Mouse (Mus musculus): ENCODE results near the gene Brsk1.

- TF ChIP-seq CTCF (IDR thresholded peaks at IDR 0.05; ENCODE audit: insufficient read depth, low read length) (no peak), POLR2A (IDR thresholded peaks at IDR 0.05; ENCODE audit: borderline replicate concordance, extremely low read depth, low read depth, low read length) (peak; percentile 91)
Measured at GRCm38 (mm10) chr7:4739544-4740275, 49.3 kb downstream of the Brsk1 start, which contains the start of gene Kmt5c.

All from lung, adult 2 months (tissue).